Mouse (Mus musculus) layer of hippocampus, adult 9-10 months (tissue): Measurements from ENCODE around the gene Gale.
"Not testable (repeated sequence)": the region's sequence is repeated elsewhere in the genome, so short reads cannot be mapped to it uniquely, and the experiment has no call there.

Source experiments
- DNase-seq: peaks from one replicate; pipeline ENCODE4 v3.0.0; 2022; ENCODE audit warnings: low spot score

Gene Gale

DNA sequence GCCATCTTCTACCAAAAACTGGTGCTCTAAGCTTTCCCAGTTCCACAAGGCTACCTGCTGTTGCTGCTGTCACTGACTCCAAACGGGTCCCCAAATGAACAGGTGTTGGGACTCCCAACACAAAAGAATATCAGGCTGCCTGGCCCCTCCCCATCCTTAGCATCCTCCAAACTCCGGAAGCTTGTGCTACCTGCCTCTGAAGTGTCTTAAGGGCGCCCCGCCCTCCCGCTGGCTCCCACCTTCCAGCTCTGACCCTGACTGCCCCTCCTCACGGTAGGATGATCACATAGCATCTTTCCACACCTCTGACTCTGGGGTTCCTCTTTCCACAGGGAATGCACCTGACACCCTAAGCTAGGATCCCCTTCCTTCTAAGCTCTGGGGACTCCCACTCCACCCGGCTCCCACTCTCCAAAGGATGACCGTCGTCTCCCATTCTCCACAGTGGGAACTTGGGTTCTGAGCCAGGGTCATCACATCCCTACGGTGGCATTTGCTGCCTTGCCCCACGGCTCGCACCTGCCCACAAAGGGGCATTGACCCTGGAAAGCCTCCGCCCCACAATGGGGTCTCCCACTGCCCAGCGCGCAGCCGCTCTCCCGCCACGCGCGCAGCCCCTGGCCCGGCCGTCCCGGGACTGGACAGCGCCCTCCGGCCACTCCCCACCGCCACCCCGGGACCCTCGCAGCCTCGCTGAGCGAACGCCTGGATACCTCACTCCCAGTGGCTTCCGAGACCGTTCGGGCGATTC lies 8.5 kb downstream of the Gale start:
- DNase-seq = no peak

DNA sequence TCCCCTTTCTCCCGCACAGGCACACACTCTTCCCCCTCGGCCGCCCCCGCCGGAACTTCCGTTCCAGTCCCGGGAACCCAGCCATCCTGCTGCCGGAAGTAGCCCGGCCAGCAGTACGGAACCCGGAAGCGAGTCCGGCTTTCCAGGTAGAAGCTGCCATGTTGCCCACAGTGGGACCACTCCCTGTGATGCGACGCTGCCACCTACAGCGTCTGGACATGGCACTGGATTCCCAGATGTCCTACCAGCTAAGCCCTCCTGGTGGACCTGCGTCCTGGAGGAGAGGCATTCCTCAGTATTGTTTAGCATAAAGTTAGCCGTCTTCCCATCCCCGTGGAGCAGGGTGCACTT lies 9.0 kb downstream of the Gale start, which contains the start of gene Lypla2:
TSS of gene Lypla2 (minus strand) at position 71 of the 351 bp plus-strand sequence.
- DNase-seq = no peak

DNA sequence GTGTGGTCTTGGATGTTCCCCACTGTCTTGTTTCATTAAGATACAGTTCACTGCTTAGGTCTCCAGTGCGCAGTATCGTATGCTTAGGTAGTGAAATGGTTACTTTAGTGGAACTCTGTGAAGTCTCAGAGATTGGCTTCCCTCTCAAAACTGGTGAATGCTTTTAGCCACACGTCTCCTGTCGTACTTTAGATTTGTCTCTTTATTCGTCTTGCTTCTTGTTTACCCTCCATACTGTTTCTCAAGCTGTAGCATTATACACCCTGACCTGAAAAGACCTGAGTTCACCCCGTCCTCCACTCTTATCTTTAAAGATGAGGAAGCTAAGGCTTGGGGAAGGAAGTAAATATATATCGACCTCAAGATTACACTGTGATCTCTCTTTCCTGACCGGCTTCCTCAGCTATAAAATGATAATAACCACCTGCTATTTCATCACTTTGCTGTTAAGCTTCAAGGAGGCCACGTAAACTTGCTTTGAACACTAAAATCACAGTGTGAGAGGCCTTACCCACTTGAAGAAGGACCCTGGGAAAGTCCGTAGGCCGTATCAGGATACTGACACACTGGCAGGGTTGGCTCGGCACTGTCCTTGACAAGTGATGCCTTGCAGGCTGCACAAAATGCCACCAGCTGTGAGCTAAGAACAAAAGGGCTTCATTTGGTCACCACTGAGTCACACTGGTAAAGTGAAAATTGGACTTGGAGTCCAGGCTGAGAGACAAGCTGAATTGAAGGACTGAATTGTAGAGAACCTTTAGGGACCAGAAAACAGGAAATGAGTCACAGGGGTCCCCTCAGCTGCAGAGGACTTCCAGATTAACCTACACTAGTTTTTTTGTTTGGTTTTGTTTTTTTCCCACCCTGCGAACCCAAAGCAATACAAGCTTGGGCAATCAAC lies 9.6 kb downstream of the Gale start:
- DNase-seq = no peak

DNA sequence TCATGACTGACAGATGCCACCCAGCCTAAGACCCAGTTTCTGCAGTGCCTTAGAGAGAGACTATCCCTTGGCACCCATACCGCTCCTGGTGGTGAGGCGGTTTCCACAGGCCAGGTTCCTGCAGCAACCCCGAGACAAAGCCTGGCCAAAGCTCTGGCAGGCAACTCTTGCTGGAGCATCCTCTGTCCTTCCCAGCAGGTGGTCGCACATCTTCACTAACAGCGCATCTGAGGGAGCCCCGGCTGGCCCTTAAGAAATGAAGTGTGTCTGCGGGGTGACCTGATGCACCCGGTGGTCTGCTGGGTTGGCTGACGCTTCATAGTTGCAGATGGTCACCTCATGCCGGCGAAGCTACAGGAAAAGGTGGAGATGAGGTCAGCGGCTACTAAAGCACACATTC lies 12.6 kb downstream of the Gale start:
- DNase-seq = no peak

DNA sequence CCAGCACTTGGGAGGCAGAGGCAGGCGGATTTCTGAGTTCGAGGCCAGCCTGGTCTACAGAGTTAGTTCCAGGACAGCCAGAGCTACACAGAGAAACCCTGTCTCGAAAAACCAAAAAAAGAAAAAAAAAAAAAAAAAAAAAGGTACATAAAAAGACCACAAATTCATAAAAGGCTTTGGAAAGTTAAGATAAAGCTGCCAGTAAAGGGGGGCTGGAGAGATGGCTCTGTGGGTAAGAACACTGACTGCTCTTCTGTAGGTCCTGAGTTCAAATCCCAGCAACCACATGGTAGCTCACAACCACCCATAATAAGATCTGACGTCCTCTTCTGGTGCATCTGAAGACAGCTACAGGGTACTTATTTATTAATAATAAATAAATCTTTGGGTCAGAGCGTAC lies 16.7 kb downstream of the Gale start:
- DNase-seq = not testable (repeated sequence)

DNA sequence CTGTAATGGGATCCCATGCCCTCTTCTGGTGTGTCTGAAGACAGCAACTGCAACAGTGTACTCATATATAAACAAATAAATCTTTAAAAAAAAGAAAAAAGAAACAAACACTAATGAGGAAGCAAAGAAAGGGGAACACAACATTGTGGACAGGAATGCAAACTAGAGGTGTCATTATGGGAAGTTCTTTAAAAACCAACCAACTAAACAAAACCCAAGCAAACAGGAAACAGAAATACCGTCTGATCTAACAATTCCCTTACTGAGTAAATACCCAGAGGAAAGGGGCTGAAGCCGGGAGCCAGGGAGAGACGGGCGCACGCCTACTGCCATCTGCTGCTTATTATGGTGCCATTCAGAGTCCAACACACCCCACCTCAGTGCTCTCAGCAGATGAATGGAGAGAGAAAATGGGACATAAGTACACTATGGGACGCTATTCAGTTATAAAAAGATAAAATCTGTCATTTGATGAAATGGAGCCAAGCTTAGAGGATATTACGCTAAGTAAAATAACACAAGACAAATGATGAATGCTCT lies 18.1 kb downstream of the Gale start:
- DNase-seq = peak; percentile 79

DNA sequence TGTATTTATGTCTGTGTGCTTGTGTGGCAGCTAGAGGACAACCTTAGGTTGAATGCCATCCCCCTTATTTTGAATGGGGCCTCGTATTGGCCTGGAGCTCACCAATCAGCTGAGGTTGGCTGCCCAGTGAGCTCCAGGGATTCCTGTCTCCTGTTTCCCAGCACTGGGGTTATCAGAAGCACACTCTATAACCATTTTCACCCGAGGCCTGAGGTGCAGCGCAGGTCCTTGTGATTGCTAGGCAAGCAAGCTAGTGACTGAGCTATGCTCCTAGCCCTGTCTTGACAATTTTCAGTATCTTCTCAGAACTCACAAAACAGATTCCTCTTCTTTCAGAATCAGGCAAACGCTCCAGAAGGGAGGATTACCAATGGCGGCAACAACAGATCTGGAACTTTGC lies 21.0 kb downstream of the Gale start:
- no peak for DNase-seq

DNA sequence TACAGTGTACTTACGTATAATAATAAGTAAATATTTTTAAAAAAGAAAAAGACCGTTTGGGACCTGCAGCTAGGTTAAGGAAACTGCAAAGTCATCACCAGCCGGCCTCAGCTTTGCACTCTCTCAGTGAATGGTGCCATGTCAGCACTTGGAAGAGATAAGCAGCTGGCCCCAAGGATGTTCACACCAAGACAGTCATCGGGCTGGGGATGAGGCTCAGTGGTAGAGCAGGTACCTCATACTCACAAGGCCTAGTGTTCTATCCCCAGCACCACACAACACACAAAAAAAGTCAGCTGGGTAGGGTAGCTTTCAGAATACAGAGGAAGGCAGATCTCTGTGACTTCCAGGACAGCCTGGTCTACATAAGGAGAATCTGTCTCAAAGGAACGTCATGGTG lies 21.7 kb downstream of the Gale start:
- DNase-seq = no peak

DNA sequence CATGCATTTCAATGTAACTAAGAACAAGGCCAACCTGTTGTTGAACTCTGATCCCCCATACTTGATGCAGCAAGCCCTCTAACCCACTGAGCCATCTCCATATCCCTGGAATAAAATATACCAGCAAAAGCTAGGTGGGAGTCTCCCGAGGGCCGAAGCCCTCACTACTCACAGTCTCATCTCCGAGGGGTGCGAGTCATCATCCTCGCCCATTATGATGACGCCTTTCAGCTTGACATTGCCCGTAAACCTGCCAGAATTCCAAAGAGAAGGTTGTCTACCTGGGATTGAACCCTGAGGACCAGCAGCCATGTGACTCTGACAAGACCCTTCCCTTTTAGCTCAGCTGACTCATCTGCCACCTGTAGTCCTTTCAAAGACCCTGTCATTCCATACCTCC lies 22.2 kb downstream of the Gale start:
- no peak for DNase-seq

DNA sequence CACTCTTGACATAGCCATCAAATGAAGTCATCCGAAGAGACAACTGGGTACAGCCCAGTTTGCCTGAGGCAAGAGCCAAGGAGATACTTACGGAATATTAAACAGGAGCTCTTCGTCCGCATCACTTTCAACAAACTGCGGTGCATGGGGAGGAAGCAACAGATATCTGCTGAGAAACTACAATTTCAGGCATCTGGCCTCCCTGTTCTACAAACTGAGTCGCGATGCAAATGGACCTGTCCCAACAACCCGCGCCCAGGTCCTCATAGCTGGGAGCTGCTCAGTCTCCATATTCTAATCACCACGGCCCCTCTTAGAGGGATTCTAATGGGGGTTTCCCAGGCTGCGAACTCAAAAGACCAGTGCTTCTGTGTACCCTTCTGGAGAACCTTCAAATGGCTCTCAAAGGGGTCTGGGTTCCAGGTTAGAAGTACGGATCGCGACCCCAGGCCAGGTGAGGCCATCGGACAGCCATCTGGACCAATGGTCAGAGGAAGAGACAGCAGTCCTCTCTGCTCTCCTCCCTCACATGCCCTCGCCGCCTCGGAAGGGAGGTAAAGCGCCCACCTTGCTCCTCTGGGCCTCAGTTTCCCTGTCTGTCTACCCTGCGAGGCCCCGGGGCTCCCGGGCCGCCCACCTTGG lies 22.9 kb downstream of the Gale start:
- no peak for DNase-seq

DNA sequence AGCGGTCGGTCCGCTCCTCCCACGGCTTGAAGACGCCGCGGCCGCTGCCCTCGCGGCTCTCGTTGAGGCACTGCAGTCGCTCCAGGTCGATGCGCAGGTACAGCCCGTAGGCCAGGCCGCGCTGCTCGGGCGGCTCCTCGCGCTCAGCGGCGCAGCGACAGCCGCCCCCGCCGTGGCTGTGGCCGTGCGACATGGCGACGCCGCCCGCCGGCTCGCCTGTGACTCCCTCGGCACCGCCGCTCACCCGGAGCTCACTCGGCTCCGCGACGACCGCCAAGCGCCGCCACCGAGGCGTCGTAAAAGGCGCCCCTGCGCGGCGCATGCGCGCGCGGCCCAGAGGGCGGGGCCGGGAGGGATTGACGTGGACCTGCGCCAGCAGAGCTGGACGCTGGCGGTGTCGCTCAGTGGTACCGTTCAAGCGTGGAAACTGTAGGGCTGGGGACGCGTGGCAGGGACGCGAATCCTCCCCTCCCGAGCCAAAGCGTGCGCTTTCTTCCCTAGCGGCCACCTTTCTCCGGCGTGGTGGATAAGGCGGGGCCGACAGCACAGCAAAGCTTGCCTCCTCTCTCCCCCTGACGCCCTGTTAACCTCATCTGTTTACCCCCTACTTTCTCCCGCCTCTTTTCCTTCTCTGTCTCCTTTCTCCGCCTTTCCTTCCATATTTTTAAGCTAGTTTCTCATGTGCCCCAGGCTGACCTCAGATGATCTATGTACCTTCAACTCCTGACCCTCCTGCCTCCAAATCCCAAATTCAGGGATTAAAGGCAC lies 23.6 kb downstream of the Gale start, which contains the start of gene Pithd1:
TSS of gene Pithd1 (minus strand) at position 322 of the 768 bp plus-strand sequence.
- DNase-seq = peak; percentile 79

DNA sequence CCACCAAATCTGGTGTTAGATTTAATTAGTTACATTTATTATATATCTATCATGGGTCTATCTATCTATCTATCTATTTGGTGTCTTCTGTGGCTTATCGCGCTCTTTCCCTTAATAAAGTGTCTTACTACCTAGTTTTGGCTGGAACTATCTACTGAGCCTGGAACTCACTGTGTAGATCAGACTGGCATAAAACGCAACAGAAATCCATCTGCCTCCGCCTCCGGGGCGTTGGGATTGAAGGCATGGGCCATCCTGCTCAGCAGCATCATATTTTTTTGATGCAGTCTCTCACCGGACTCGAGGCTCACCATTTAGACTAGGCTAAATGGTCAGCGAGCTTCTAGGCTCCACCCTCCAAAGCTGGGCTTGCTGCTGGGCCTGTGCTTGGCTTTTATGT lies 24.2 kb downstream of the Gale start:
- DNase-seq = no peak

DNA sequence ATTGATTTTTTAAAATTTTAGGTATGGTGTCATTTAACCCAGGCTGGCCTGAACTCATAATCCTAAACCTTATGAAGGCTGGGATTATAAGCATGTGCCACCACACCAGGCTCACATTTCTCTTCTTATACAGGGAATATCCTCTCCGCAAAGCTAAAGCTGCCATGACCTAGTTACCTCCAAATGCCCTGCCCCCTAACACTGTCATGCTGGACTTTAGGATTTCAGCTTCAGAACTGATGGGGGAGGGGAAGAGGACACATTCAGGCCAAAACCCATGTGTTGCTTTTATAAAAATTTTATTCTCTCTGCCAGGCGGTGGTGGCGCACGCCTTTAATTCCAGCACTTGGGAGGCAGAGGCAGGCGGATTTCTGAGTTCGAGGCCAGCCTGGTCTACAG lies 30.4 kb downstream of the Gale start:
- no peak for DNase-seq

DNA sequence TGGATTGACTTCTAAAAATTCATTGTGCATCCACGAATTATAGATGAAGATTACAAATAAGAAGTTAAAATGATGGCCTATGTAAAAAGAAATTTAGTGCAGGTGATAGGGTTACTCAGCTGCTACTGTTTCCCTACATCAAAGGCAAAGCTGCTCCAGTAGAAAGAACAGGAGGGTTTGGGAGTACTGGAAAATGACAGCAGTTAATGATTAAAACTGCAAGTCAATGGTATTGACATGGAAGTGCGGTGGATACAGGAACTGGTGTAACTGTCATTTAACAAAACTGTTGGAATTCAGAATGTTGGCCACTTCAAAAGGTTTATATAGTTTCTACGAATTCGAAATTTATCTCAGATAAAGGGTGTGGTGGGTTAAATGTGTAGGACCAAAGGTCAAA lies 31.6 kb downstream of the Gale start:
- no peak for DNase-seq

DNA sequence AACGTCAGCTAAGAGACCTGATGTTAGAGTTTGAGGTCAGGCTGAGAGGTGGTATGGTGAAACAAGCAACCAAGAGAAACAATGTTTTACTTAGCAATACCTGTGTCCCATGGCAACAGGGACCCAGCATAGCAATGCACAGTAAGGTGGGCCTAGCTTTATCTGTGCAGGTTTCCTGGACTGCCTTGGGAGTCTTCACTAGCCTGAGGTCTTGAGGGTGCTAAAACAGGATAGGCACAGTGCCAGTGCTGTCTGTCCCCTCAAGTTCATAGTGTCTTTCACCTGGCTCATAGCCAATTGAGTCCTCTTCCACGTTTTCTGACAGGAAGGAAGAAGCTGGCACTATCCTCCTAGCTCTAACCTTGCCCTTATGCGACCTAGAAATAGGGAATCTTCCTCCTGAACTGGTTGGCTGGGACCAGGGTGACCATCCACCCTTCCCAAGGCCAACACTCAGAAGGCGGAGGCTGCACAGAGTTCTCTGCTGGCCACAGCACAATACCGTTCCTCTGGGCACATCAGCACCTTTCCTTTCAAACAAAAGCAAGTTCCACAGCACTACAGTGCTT lies 40.7 kb downstream of the Gale start:
- no peak for DNase-seq

DNA sequence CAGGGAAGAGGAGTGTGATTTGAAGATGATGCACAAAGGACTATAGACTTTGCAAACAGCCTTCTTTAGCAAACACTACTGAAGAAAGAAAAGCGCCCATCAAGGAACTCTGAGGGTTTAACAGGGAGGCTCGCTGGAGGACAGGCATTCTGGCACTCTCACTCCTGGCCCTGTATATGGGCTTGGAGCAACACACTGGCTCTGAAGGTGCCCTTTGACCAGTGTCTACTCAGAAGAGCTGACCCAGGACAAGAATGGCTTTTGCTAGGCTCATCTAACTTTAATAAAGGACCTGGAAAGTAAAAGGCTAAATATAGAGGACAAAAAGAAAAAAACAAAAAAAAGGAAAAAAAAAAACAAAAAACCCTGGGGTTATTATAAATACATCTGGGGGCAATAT lies 41.4 kb downstream of the Gale start:
- DNase-seq = no peak

DNA sequence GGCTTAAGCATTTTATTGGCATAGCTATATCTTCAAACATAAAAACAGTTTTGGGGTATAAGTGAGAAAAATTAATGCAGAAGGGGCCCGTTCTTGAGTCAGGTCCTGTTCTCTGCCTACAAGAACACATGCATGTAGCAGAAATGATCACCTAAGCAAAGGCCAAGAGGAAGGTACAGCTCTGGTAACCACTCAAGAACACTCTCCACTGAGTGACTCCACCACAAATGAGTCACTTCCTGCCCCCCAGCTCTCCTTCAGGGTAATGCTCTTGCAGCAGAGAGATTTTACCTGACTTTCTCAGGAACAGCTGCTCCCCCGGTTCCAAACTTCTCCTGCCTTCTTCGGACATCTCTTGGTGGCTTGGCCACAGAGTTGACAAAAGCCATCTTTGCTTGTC lies 43.3 kb downstream of the Gale start:
- no peak for DNase-seq

DNA sequence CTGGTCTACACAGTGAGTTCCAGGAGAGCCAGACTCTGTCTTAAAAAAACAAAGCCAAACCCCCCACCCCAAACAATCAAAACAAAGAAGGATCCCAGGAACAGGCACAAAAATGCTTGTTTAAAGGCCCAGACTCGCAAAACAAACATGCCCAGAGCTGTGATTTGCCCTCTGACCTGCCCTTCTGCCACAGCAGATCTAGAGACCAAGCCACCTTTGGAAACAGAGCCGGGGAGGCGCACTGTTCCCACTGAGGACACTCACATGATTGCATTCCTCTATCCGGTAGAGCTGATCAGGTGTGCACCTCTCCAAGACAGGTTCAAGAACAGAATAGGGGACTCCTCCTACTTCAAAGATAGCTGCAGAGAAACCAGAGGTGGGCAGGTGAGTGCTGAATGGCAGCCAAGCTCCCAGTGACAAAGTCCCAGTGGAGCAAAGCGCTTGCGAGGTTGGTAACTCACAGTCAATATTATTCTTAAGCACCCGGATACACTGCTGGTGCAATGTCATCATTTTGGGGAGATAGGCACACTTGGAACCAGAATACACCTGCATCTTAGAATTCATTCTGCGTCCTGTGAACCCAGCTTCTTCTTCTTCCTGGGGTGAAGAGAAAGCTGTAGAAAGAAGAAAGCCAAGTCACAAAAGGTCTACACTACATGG lies 45.4 kb downstream of the Gale start:
- DNase-seq = no peak

DNA sequence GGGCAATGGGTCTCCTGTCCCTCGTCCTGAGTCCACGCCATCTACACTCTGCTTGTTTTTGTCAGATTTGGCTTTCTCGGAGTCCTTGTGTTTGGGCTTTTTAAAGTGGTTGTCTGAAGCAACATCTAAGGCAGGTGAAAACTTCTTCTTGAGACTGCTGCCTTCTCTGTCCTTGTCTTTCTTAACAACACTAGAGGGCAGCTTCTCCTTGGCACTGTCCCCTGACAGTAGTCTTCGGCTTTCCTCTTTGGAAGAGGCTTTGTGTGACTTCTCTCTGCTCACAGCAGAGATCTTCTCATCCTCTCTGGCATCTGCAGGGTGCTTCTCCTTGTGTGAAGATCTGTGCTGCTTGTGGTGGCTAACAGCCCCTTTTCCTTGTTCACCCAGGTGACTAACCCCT lies 47.1 kb downstream of the Gale start:
- no peak for DNase-seq

DNA sequence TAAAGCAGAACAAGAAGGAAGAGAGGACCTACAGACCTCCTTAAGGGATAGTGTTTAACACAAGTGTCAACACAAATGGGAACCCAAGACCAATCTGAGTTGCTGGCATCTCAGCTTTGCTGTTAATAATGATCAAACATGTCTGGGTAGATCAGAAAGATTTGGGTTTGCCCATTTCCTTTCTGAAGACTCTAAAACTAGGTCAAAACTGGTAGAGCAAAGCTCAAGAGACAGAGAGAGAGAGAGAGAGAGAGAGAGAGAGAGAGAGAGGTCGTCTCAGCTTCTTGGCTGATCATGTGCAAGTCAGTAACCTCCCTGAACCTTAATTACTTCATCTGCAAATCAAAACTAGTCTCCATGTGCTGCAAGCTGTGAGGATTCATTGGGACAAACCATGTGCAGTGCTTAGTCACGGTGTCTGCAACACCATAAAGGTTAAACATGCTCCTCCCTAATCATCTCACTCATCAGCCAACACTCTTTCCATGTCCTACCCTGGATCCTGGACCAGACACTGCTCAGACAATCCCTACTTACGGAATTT lies 52.6 kb downstream of the Gale start:
- no peak for DNase-seq
